Mouse (Mus musculus) olfactory bulb, adult 2 months (tissue): ENCODE results near the gene C1qtnf1.

Experiments used
- CTCF ChIP-seq: fragments of 200-500 bp; IDR thresholded peaks from 2 replicates; pipeline ENCODE4 v1.5.1; 2012; ENCODE audit warnings: low read depth, mild to moderate bottlenecking, low read length, moderate library complexity; ENCODE audit not compliant: insufficient read depth
- POLR2A ChIP-seq: fragments of 200-500 bp; IDR thresholded peaks from 2 replicates; pipeline ENCODE4 v1.6.1; 2012; ENCODE audit warnings: mild to moderate bottlenecking, low read depth, low read length, moderate library complexity; ENCODE audit not compliant: insufficient read depth

GRCm38 (mm10) chr11:118460280-118460679 lies 32.3 kb downstream of the C1qtnf1 start:
- TF ChIP-seq POLR2A (no peak), CTCF (peak; percentile 67)
